Mouse (Mus musculus) midbrain, embryonic 10.5 days (tissue): ENCODE measurements around the gene Zfyve9. TPM values are rescaled to one million over a fixed set of nuclear protein-coding genes. Genes with fewer than 3 reads are reported as not detected.

Experiments
- DNase-seq: peaks from one replicate; pipeline ENCODE4 v3.0.0-alpha.2; 2017; ENCODE audit warnings: low spot score
- H3K27ac ChIP-seq: fragments of 300-500 bp; sonication (generic); replicated peaks from 2 replicates; pipeline ENCODE4 v1.5.1; 2016; ENCODE audit warnings: mild to moderate bottlenecking
- H3K27me3 ChIP-seq: fragments of 300-500 bp; sonication (generic); 2 replicates; pipeline ENCODE4 v1.6.1; 2016; ENCODE audit warnings: low read depth, mild to moderate bottlenecking; ENCODE audit not compliant: poor library complexity, severe bottlenecking
- H3K36me3 ChIP-seq: fragments of 300-500 bp; sonication (generic); 2 replicates; pipeline ENCODE4 v1.6.1; 2016; ENCODE audit warnings: mild to moderate bottlenecking, moderate library complexity
- H3K4me1 ChIP-seq: fragments of 300-500 bp; sonication (generic); 2 replicates; pipeline ENCODE4 v1.6.1; 2016
- H3K4me3 ChIP-seq: fragments of 300-500 bp; sonication (generic); 2 replicates; pipeline ENCODE4 v1.5.1; 2016; ENCODE audit warnings: mild to moderate bottlenecking, moderate library complexity
- H3K9me3 ChIP-seq: fragments of 300-500 bp; sonication (generic); replicated peaks from 2 replicates; pipeline ENCODE4 v1.6.1; 2016; ENCODE audit warnings: mild to moderate bottlenecking
- WGBS: fragments of 180-500 bp; shearing (Covaris S2); methylation state at CpG from one replicate; pipeline ENCODE4 v1.1.7; 2016; 5-methylcytosine and 5-hydroxymethylcytosine counted together
- polyA plus RNA-seq: library from polyadenylated mRNA; unstranded; fragments of >200 nt; fragmentation: Nextera tagmentation; extraction: Ambion mirVana; gene quantifications from 2 replicates; pipeline ENCODE4 v1.2.1, GENCODE M21; 2016

Gene Zfyve9
- polyA plus RNA-seq, 1 experiment from 2014 or later, result 3.9 TPM

DNA sequence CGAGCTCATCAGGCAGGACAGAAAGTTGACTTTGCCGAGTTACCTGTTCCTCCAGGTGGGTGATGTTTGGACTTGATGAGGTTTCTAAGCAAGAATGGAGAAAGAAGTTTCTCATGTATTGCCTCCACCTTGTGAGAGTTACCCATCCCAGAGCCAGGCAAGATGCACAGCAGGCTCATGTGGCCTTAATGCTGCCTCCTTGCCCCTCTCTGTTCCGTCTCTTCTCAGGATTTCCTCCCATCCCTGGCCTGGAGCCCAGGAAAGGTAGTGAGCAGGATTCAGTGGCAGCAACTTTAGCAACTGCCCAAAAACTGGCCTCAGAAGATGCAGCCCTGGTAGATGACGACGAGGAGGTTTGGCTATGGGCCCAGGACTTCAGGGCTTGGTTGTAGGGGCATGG, 153.5 kb downstream of the Zfyve9 start:
- Histone ChIP-seq H3K4me1 (no peaks in the 10 kb centered on the region), H3K9me3 (no peaks in the 10 kb centered on the region), H3K27me3 (no peaks in the 10 kb centered on the region), H3K27ac (no peak overlapping the region), H3K4me3 (no peak overlapping the region), H3K36me3 (peaks cover 86% of the 10 kb centered on the region)
- DNase-seq, result no peak
- 97% methylated on average over 5 of the region's 5 CpGs for WGBS

DNA sequence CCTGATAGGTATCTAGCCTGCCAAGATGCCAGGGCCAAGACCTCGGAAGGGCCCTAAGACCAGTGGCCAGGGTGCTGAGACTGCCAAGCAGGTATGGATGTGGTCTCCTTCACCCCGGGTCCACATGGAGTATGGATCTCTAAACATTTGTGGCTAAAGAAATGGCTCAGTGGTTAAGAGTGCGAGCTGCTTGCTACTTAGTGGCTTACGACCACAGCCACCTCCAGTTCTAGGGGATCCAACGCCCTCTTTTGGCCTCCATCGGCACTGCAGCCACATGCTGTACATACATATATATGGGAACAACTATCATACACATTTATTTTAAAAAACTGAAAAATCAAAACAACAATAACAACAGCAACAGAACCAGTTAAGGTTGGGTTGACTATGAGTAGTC, 159.1 kb downstream of the Zfyve9 start:
- no peak overlapping the region for H3K4me3 ChIP-seq
- no peak overlapping the region for H3K27ac ChIP-seq
- H3K27me3 ChIP-seq, result no peaks in the 10 kb centered on the region
- peaks cover 40% of the 10 kb centered on the region for H3K36me3 ChIP-seq
- no peaks in the 10 kb centered on the region for H3K9me3 ChIP-seq
- H3K4me1 ChIP-seq, result peaks cover 21% of the 10 kb centered on the region
- 96% methylated on average over 6 of the region's 6 CpGs for WGBS
- no peak for DNase-seq

DNA sequence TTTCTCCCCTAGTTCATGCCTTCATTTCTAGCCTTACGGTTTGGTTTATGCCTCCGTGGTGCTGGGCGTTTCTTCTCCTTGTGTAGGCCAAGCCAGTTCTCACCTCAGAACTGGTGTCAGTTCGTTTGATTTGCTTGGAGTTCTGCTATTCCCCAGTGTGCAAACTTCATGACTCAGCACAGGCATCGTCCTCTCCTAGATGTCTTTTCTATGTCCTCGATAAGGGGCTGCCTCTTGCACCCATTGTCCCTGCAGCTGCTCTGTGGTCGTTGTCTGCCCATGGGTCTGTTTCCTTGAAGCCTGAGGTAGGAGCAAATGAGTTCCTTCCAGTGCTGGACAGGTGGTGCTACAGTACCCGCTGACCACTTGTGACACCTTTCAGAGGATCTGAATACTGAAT, 160.1 kb downstream of the Zfyve9 start:
- H3K4me1 ChIP-seq, result peaks cover 21% of the 10 kb centered on the region
- H3K27ac ChIP-seq, result peak overlapping the region; percentile 93
- H3K36me3 ChIP-seq, result peaks cover 39% of the 10 kb centered on the region
- no peaks in the 10 kb centered on the region for H3K27me3 ChIP-seq
- 29% methylated on average over 8 of the region's 8 CpGs for WGBS
- H3K9me3 ChIP-seq, result no peaks in the 10 kb centered on the region
- H3K4me3 ChIP-seq, result peak overlapping the region; percentile 75
- no peak for DNase-seq

DNA sequence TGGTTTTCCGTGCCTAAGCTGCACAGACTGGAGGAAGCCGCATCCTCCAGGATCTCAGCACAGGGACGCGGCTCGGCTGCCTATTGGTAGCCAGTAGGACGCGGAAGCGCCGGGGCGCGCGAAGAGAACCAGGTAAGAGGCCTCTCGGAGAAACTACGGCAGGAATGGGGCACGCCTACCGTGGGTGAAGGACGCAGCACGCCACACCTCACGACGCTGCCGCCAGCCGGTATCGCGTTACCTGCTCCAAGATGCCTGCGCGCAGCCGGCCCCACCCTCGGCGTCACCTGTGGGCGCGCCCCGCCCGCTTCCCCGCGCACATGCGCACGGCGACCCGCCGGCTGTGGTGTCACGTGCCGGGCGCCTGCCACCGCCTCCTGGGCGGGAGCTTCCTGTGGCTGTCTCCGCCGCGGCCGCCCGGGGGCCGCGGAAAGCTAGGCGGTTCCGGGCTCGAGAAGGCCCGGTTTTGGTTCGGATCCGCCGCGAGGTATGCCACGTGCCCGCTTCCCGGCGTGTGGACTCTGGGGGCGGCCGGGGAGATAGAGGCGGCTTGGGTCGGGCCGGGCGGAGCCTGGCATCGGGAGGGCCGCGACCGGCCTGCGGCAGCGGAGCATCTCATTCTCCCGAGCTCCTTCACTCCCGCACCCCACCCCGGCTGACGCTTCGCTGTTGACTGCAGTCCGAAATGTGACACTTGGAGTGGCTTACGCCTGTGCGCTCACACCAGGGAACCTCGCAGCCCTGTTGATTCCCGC, 160.8 kb downstream of the Zfyve9 start, which contains the start of gene Cc2d1b:
Cc2d1b (plus strand) TSS at position 354 of the 755 bp plus-strand sequence.
- H3K27me3 ChIP-seq, result no peaks in the 10 kb centered on the region
- peaks cover 21% of the 10 kb centered on the region for H3K4me1 ChIP-seq
- no peaks in the 10 kb centered on the region for H3K9me3 ChIP-seq
- H3K36me3 ChIP-seq, result peaks cover 39% of the 10 kb centered on the region
- WGBS, result under 1% methylated on average over 82 of the region's 86 CpGs
- DNase-seq, result peak; percentile 88
- peak within 1 kb of the TSS; percentile 93 for H3K27ac ChIP-seq
- H3K4me3 ChIP-seq, result peak within 1 kb of the TSS; percentile 75

DNA sequence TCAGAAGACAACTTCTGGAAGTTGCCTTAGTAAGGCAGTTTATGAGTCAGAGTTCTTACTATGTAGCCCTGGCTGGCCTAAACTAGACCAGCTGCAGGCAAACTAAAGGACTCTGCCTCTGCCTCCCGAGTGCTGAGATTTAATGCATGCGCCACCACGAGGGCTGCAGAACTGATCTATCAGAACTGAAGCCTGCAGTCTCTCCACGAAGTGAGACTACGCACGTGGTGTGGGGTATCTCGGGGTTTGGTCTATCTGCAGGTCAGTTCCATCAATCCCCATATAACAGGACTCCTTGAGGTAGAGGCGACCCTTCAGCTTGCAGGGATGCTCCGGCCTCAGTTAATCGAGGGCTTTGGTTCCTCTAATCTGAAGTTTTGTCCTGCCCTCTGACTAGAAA, 161.4 kb downstream of the Zfyve9 start:
- H3K27me3 ChIP-seq, result no peaks in the 10 kb centered on the region

DNA sequence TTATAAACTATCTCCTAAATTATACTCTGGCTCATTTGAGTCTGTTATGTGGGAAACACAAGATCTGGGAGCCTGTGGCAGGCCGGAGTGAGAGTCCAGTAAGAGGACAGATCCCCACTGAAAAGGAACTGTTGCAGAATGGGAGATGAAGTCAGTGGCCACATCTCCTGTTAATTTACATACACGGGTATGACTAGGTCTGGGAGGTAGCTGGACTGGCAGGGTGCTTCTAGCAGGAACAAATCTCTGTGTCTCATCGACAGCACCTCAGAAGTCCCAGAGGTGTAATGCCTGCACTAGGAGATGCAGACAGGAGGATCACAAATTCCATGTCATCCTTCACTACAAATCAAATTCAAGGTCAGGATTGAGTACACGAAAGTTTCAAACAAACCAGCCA, 162.0 kb downstream of the Zfyve9 start:
- Histone ChIP-seq H3K36me3 (peaks cover 38% of the 10 kb centered on the region), H3K4me3 (no peak overlapping the region; the same call in 1 of the 2 replicates), H3K27ac (no peak overlapping the region), H3K9me3 (no peaks in the 10 kb centered on the region), H3K27me3 (no peaks in the 10 kb centered on the region), H3K4me1 (peaks cover 21% of the 10 kb centered on the region)
- WGBS, result 70% methylated on average over 4 of the region's 4 CpGs
- no peak for DNase-seq

More for the DNA sequence above, 161.4 kb downstream of the Zfyve9 start:
- no peak for DNase-seq
- Histone ChIP-seq H3K36me3 (peaks cover 39% of the 10 kb centered on the region), H3K27ac (peak overlapping the region; percentile 93), H3K4me3 (peak overlapping the region; percentile 75), H3K4me1 (peaks cover 21% of the 10 kb centered on the region), H3K9me3 (no peaks in the 10 kb centered on the region)
- WGBS, result 4% methylated on average over 10 of the region's 10 CpGs

DNA sequence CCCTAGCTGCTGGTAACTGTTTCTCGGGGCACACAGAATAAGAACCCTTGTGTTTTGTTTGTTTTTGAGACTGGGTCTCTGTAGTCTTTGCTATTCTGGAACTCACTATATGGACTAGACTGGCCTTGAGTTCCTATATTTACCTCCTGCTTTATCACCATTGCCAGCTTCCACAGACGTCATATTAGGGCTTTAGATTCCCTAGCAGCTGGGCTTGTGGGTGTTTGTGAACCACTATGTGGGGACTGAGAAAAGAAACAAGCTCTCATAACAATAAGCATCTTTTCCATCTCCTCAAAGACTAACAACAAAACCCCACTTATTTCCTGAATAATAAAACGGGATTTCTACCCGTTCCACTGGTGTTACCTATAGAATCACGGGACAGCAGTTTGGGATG, 169.7 kb downstream of the Zfyve9 start:
- DNase-seq, result no peak
- Histone ChIP-seq H3K4me1 (no peaks in the 10 kb centered on the region), H3K27me3 (no peaks in the 10 kb centered on the region), H3K4me3 (no peak overlapping the region), H3K27ac (no peak overlapping the region), H3K36me3 (peaks cover 88% of the 10 kb centered on the region), H3K9me3 (no peaks in the 10 kb centered on the region)
- WGBS, result 92% methylated on average over 5 of the region's 5 CpGs

DNA sequence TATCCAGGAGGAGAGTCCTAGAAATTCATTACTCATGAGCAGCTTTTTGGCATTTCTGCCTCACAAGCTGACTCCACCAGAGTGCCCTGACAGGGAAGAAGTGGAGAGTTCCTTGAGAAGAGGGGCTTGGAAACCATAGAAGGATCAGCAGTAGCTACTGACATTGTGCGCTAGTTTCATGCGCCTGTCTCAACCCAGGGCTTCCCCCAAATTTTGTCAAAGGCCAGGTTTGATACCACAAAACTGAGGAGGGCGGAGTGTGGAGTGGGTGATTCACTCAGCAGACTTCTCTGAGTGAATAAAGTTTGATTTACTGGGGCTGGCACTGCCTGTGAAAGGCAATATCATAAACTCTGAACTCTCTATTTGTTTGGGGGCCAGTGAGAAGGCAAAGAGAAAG, 171.9 kb downstream of the Zfyve9 start:
- no peaks in the 10 kb centered on the region for H3K4me1 ChIP-seq
- no peak for DNase-seq
- no peak overlapping the region for H3K4me3 ChIP-seq
- no peak overlapping the region for H3K27ac ChIP-seq
- WGBS, result 96% methylated on average over 3 of the region's 3 CpGs
- no peaks in the 10 kb centered on the region for H3K27me3 ChIP-seq
- peaks cover 90% of the 10 kb centered on the region for H3K36me3 ChIP-seq
- no peaks in the 10 kb centered on the region for H3K9me3 ChIP-seq

DNA sequence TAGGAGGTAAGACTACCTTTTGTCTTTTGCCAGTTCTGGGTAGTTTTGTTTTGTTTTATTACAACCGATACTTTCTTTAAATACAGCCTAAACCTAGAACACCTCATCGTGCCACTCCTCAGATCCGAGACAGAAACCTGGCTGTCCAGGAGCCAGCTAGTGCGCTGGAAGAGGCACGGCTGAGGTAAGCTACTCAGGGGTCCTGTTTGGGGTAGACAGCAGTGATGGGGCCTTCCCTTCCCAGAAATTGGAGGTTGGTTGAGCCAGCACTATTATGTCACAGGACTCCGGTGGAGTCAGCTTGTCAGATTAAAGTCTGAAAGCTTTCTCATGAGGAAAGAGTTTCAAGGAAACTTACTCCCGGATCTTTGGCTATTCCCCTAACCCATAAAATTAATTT, 178.7 kb downstream of the Zfyve9 start:
- no peaks in the 10 kb centered on the region for H3K4me1 ChIP-seq
- no peaks in the 10 kb centered on the region for H3K27me3 ChIP-seq
- H3K4me3 ChIP-seq, result no peak overlapping the region
- H3K27ac ChIP-seq, result no peak overlapping the region
- peaks cover 96% of the 10 kb centered on the region for H3K36me3 ChIP-seq
- 96% methylated on average over 7 of the region's 7 CpGs for WGBS
- peaks cover 3% of the 10 kb centered on the region; the same call in 1 of the 2 replicates for H3K9me3 ChIP-seq
- no peak for DNase-seq

DNA sequence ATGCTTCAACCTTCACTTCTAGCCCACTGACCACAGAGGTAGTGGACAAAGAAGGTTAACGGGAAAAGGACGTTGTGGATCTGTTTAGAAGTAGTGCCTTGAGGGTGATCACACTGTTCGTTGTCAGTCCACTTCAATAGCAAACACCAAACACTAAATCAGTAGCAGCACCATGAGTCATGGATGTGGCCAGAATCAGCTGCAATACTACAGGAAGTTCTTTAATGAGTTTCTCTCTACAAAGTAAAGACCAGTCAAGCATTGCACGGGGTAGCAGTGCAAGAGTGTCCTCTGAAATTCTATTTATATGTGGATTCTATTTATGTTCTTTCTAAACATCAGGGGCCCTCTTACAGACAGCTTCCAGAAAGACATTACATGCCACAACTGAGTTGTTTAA, 182.3 kb downstream of the Zfyve9 start:
- Histone ChIP-seq H3K27ac (no peak overlapping the region), H3K4me1 (no peaks in the 10 kb centered on the region), H3K36me3 (peaks cover 95% of the 10 kb centered on the region), H3K27me3 (no peaks in the 10 kb centered on the region), H3K4me3 (no peak overlapping the region), H3K9me3 (peaks cover 3% of the 10 kb centered on the region; the same call in 1 of the 2 replicates)
- WGBS, result 93% methylated on average over 4 of the region's 4 CpGs
- no peak for DNase-seq

DNA sequence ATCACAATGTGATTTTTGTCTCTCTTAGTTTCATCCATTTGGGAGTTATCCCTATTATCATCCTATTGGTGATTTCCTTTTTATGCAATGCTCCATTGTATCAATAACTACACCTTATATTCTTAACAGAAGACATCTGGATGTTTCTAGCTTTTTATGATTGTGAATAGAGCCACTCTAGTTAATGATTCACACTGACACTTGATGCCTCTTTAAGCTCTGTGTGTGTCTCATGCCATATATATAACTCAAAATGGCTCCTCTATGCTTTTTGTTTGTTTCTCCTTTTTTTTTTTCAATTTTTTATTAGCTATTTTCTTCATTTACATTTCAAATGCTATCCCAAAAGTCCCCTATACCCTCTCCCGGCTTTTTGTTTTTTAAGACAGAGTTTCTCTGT, 184.8 kb downstream of the Zfyve9 start:
- DNase-seq, result no peak
- Histone ChIP-seq H3K9me3 (no peaks in the 10 kb centered on the region), H3K27me3 (no peaks in the 10 kb centered on the region), H3K36me3 (peaks cover 91% of the 10 kb centered on the region), H3K4me1 (no peaks in the 10 kb centered on the region), H3K4me3 (no peak overlapping the region), H3K27ac (no peak overlapping the region)
- WGBS, result 87% methylated on average over 1 of the region's 1 CpGs

DNA sequence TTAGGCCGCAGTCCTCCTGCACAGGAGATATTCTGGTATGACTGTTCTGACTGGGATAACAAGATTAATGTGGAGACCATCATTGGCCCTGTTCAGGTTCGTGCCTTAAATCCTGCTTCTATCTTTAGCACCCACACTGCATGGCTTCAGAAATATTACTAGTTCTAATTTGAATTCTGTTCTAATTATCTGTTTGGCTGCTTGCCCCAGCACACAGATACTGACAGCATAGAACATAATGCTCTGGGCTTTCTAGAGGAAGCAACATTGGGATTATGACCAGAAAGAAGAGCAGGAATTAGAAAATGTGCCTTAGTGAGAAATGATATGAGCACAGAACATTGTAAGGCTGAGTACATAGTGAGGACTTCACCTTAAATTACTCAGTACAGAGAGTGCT, 187.2 kb downstream of the Zfyve9 start:
- WGBS, result 87% methylated on average over 2 of the region's 2 CpGs
- Histone ChIP-seq H3K4me3 (no peak overlapping the region), H3K27ac (no peak overlapping the region), H3K9me3 (no peaks in the 10 kb centered on the region), H3K36me3 (peaks cover 84% of the 10 kb centered on the region), H3K27me3 (no peaks in the 10 kb centered on the region), H3K4me1 (no peaks in the 10 kb centered on the region)
- no peak for DNase-seq
